Mouse (Mus musculus): ENCODE data around the gene Parpbp. TPM values are rescaled to one million over a fixed set of nuclear protein-coding genes. Genes with fewer than 3 reads are reported as not detected.

Parpbp gene
- polyA plus RNA-seq, 1 experiment from 2014 or later: 0.79 TPM

GRCm38 (mm10) chr10:88067377-88067776 is 79.4 kb downstream of the Parpbp start:
- Histone ChIP-seq H3K27me3 (replicated peaks; ENCODE audit: insufficient read depth, low read length) (no peaks in the 10 kb centered on the region), H3K9ac (replicated peaks; ENCODE audit: low read depth) (no peak overlapping the region), H3K9me3 (ENCODE audit: low read length) (no peaks in the 10 kb centered on the region), H3K36me3 (ENCODE audit: insufficient read depth, low read length) (no peaks in the 10 kb centered on the region), H3K27ac (ENCODE audit: low read length) (no peak overlapping the region), H3K4me2 (replicated peaks; ENCODE audit: low read depth, low read length) (no peak overlapping the region), H3K4me1 (ENCODE audit: insufficient read depth, low read depth, low read length) (no peaks in the 10 kb centered on the region), H3K4me3 (ENCODE audit: low read depth, low read length) (no peak overlapping the region)
- TF ChIP-seq EP300 (IDR thresholded peaks at IDR 0.05) (no peak), CTCF (IDR thresholded peaks at IDR 0.05) (no peak)
- 75% methylated on average over 3 of the region's 3 CpGs for WGBS
- ATAC-seq: no peak
- no peak for DNase-seq (ENCODE audit: low spot score)

- Histone ChIP-seq H3K4me2 (replicated peaks; ENCODE audit: low read depth, low read length) (no peak overlapping the region), H3K9ac (replicated peaks; ENCODE audit: low read depth) (no peak overlapping the region), H3K27me3 (replicated peaks; ENCODE audit: insufficient read depth, low read length) (no peaks in the 10 kb centered on the region), H3K36me3 (ENCODE audit: insufficient read depth, low read length) (no peaks in the 10 kb centered on the region), H3K9me3 (ENCODE audit: low read length) (no peaks in the 10 kb centered on the region), H3K27ac (ENCODE audit: low read length) (no peak overlapping the region), H3K4me3 (ENCODE audit: low read depth, low read length) (no peak overlapping the region), H3K4me1 (ENCODE audit: insufficient read depth, low read depth, low read length) (no peaks in the 10 kb centered on the region)
- 59% methylated on average over 2 of the region's 2 CpGs for WGBS
- no peak for ATAC-seq
- TF ChIP-seq CTCF (IDR thresholded peaks at IDR 0.05) (no peak), EP300 (IDR thresholded peaks at IDR 0.05) (no peak)
- no peak for DNase-seq (ENCODE audit: low spot score)
Observed at GRCm38 (mm10) chr10:88064872-88065271, 81.9 kb downstream of the Parpbp start.

GRCm38 (mm10) chr10:88063436-88063835 is 83.3 kb downstream of the Parpbp start:
- no peaks in the 10 kb centered on the region for H3K9me3 ChIP-seq (ENCODE audit: low read length)
- 92% methylated on average over 4 of the region's 4 CpGs for WGBS
- TF ChIP-seq CTCF (IDR thresholded peaks at IDR 0.05) (no peak), EP300 (IDR thresholded peaks at IDR 0.05) (no peak)
- DNase-seq (ENCODE audit: low spot score) (no peak), ATAC-seq (no peak)
- H3K4me3 ChIP-seq (ENCODE audit: low read depth, low read length): no peak overlapping the region
- H3K27ac ChIP-seq (ENCODE audit: low read length): no peak overlapping the region
- no peak overlapping the region for H3K9ac ChIP-seq (replicated peaks; ENCODE audit: low read depth)
- no peaks in the 10 kb centered on the region for H3K4me1 ChIP-seq (ENCODE audit: insufficient read depth, low read depth, low read length)
- H3K36me3 ChIP-seq (ENCODE audit: insufficient read depth, low read length): no peaks in the 10 kb centered on the region
- no peaks in the 10 kb centered on the region for H3K27me3 ChIP-seq (replicated peaks; ENCODE audit: insufficient read depth, low read length)
- no peak overlapping the region for H3K4me2 ChIP-seq (replicated peaks; ENCODE audit: low read depth, low read length)

- 0 out of 2 replicates have a peak, but pooled peaks cover 4% of the 10 kb centered on the region for H3K4me1 ChIP-seq (ENCODE audit: insufficient read depth, low read depth, low read length)
- H3K27ac ChIP-seq (ENCODE audit: low read length): no peak overlapping the region
- H3K4me2 ChIP-seq (replicated peaks; ENCODE audit: low read depth, low read length): no peak overlapping the region
- DNase-seq (ENCODE audit: low spot score) (peak; percentile 65), ATAC-seq (peak; percentile 80)
- H3K9me3 ChIP-seq (ENCODE audit: low read length): no peaks in the 10 kb centered on the region
- TF ChIP-seq CTCF (IDR thresholded peaks at IDR 0.05) (peak; percentile 54), EP300 (IDR thresholded peaks at IDR 0.05) (no peak)
- 42% methylated on average over 14 of the region's 14 CpGs for WGBS
- H3K36me3 ChIP-seq (ENCODE audit: insufficient read depth, low read length): no peaks in the 10 kb centered on the region
- H3K9ac ChIP-seq (replicated peaks; ENCODE audit: low read depth): no peak overlapping the region
- no peak overlapping the region for H3K4me3 ChIP-seq (ENCODE audit: low read depth, low read length)
- no peaks in the 10 kb centered on the region for H3K27me3 ChIP-seq (replicated peaks; ENCODE audit: insufficient read depth, low read length)
Observed at GRCm38 (mm10) chr10:88056950-88057649, 89.6 kb downstream of the Parpbp start.

GRCm38 (mm10) chr10:88054233-88054985 is 92.3 kb downstream of the Parpbp start:
- ATAC-seq: peak; percentile 32; the same call in 1 of the 2 replicates
- no peak overlapping the region for H3K27ac ChIP-seq (ENCODE audit: low read length)
- no peak for TF ChIP-seq CTCF (IDR thresholded peaks at IDR 0.05)
- no peak for TF ChIP-seq EP300 (IDR thresholded peaks at IDR 0.05)
- WGBS: 45% methylated on average over 14 of the region's 14 CpGs
- H3K4me2 ChIP-seq (replicated peaks; ENCODE audit: low read depth, low read length): no peak overlapping the region
- H3K27me3 ChIP-seq (replicated peaks; ENCODE audit: insufficient read depth, low read length): no peaks in the 10 kb centered on the region
- 0 out of 2 replicates have a peak, but pooled peaks cover 4% of the 10 kb centered on the region for H3K4me1 ChIP-seq (ENCODE audit: insufficient read depth, low read depth, low read length)
- DNase-seq (ENCODE audit: low spot score): peak; percentile 13
- no peaks in the 10 kb centered on the region for H3K36me3 ChIP-seq (ENCODE audit: insufficient read depth, low read length)
- H3K4me3 ChIP-seq (ENCODE audit: low read depth, low read length): no peak overlapping the region
- H3K9ac ChIP-seq (replicated peaks; ENCODE audit: low read depth): no peak overlapping the region
- H3K9me3 ChIP-seq (ENCODE audit: low read length): no peaks in the 10 kb centered on the region

- no peaks in the 10 kb centered on the region for H3K27me3 ChIP-seq (replicated peaks; ENCODE audit: insufficient read depth, low read length)
- no peak for TF ChIP-seq EP300 (IDR thresholded peaks at IDR 0.05)
- TF ChIP-seq CTCF (IDR thresholded peaks at IDR 0.05): no peak
- no peak overlapping the region for H3K27ac ChIP-seq (ENCODE audit: low read length)
- WGBS: 61% methylated on average over 11 of the region's 11 CpGs
- ATAC-seq (no peak), DNase-seq (ENCODE audit: low spot score) (no peak)
- no peak overlapping the region for H3K4me2 ChIP-seq (replicated peaks; ENCODE audit: low read depth, low read length)
- no peak overlapping the region for H3K9ac ChIP-seq (replicated peaks; ENCODE audit: low read depth)
- no peak overlapping the region for H3K4me3 ChIP-seq (ENCODE audit: low read depth, low read length)
- no peaks in the 10 kb centered on the region for H3K4me1 ChIP-seq (ENCODE audit: insufficient read depth, low read depth, low read length)
- no peaks in the 10 kb centered on the region for H3K9me3 ChIP-seq (ENCODE audit: low read length)
- no peaks in the 10 kb centered on the region for H3K36me3 ChIP-seq (ENCODE audit: insufficient read depth, low read length)
Observed at GRCm38 (mm10) chr10:88046098-88046771, 100.5 kb downstream of the Parpbp start.
